Mouse (Mus musculus) midbrain, postnatal 0 days (tissue): Measurements from ENCODE around the gene Atoh8. TPM values are rescaled to one million over a fixed set of nuclear protein-coding genes. Genes with fewer than 3 reads are reported as not detected.
A peak's percentile ranks its signal among the peaks of the same experiment; 100 is the strongest.

Source experiments
- ATAC-seq: fragments of 200-750 bp; cut with Nextera tagmentation; 2 replicates; pipeline ENCODE4 v1.8.0; 2017; ENCODE audit warnings: moderate number of reproducible peaks, mild to moderate bottlenecking, moderate TSS enrichment, moderate library complexity; ENCODE audit not compliant: low FRiP score
- DNase-seq: peaks from one replicate; pipeline ENCODE4 v3.0.0-alpha.2; 2015; ENCODE audit warnings: low spot score
- H3K27ac ChIP-seq: fragments of 300-500 bp; sonication (generic); 2 replicates; pipeline ENCODE4 v1.5.1; 2014; ENCODE audit warnings: low read depth, mild to moderate bottlenecking, low read length, mixed read lengths
- H3K27me3 ChIP-seq: fragments of 300-500 bp; sonication (generic); 2 replicates; pipeline ENCODE4 v1.6.1; 2014; ENCODE audit warnings: low read length, control low read depth, mixed read lengths; ENCODE audit not compliant: insufficient read depth
- H3K36me3 ChIP-seq: fragments of 300-500 bp; sonication (generic); 2 replicates; pipeline ENCODE4 v1.6.1; 2014; ENCODE audit warnings: low read length, control low read depth, mixed read lengths; ENCODE audit not compliant: insufficient read depth
- H3K4me1 ChIP-seq: fragments of 300-500 bp; sonication (generic); 2 replicates; pipeline ENCODE4 v1.6.1; 2014; ENCODE audit warnings: mild to moderate bottlenecking, control low read depth, antibody characterized with exemption, low read length, mixed read lengths; ENCODE audit not compliant: insufficient read depth
- H3K4me2 ChIP-seq: fragments of 300-500 bp; sonication (generic); 2 replicates; pipeline ENCODE4 v1.6.1; 2014; ENCODE audit warnings: low read depth, mild to moderate bottlenecking, low read length, mixed read lengths; ENCODE audit not compliant: poor library complexity, severe bottlenecking
- H3K4me3 ChIP-seq: fragments of 300-500 bp; sonication (generic); 2 replicates; pipeline ENCODE4 v1.5.1; 2014; ENCODE audit warnings: low read depth, mild to moderate bottlenecking, low read length, moderate library complexity
- H3K9ac ChIP-seq: fragments of 300-500 bp; sonication (generic); replicated peaks from 2 replicates; pipeline ENCODE4 v1.6.1; 2014; ENCODE audit warnings: mild to moderate bottlenecking, low read length, moderate library complexity, mixed read lengths; ENCODE audit not compliant: poor library complexity, severe bottlenecking
- H3K9me3 ChIP-seq: fragments of 300-500 bp; sonication (generic); 2 replicates; pipeline ENCODE4 v1.6.1; 2016; ENCODE audit warnings: low read length, control low read depth
- CTCF ChIP-seq: IDR thresholded peaks from 2 replicates; pipeline ENCODE4 v1.5.1; 2016; ENCODE audit warnings: antibody characterized with exemption, mild to moderate bottlenecking
- WGBS: fragments of 180-500 bp; shearing (Covaris S2); extraction: QIAGEN DNeasy Blood & Tissue Kit; methylation state at CpG from one replicate; pipeline ENCODE4 v1.1.7; 2014; 5-methylcytosine and 5-hydroxymethylcytosine counted together
- polyA plus RNA-seq: library from polyadenylated mRNA; unstranded; fragments of >200 nt; fragmentation: Nextera tagmentation; extraction: Ambion mirVana; gene quantifications from 2 replicates; pipeline ENCODE4 v1.2.1, GENCODE M21; 2015
- total RNA-seq: library from RNA; depleted of rRNA; stranded (reverse); fragments of >200 nt; gene quantifications from 2 replicates; pipeline ENCODE4 v1.2.3, GENCODE M21; 2014

Atoh8 gene
- total and polyA plus RNA-seq, 2 experiments from 2014 or later: 1.8 to 2.3 TPM

- no peak for TF ChIP-seq CTCF
- peak; percentile 51 for DNase-seq
- 81% methylated on average over 7 of the region's 7 CpGs for WGBS
Observed at GRCm38 (mm10) chr6:72210823-72211222, 24.6 kb downstream of the Atoh8 start.

GRCm38 (mm10) chr6:72209738-72210137 is 25.6 kb downstream of the Atoh8 start:
- ATAC-seq (no peak), DNase-seq (no peak)
- 0 out of 2 replicates have a peak, but pooled peaks cover 3% of the 10 kb centered on the region for H3K27me3 ChIP-seq
- H3K36me3 ChIP-seq: no peaks in the 10 kb centered on the region
- H3K4me3 ChIP-seq: no peak overlapping the region
- no peaks in the 10 kb centered on the region for H3K9me3 ChIP-seq
- no peak overlapping the region for H3K9ac ChIP-seq
- no peak overlapping the region for H3K27ac ChIP-seq
- peaks cover 4% of the 10 kb centered on the region; the same call in 1 of the 2 replicates for H3K4me1 ChIP-seq
- no peak for TF ChIP-seq CTCF
- H3K4me2 ChIP-seq: no peak overlapping the region
- 93% methylated on average over 7 of the region's 7 CpGs for WGBS

More at GRCm38 (mm10) chr6:72210823-72211222, 24.6 kb downstream of the Atoh8 start:
- 0 out of 2 replicates have a peak, but pooled peaks cover 3% of the 10 kb centered on the region for H3K27me3 ChIP-seq
- no peaks in the 10 kb centered on the region for H3K36me3 ChIP-seq
- peaks cover 4% of the 10 kb centered on the region; the same call in 1 of the 2 replicates for H3K4me1 ChIP-seq
- no peak overlapping the region for H3K4me2 ChIP-seq
- no peaks in the 10 kb centered on the region for H3K9me3 ChIP-seq
- H3K9ac ChIP-seq: no peak overlapping the region
- H3K4me3 ChIP-seq: no peak overlapping the region
- ATAC-seq: no peak; the same call in 1 of the 2 replicates
- no peak overlapping the region for H3K27ac ChIP-seq

- 0 out of 2 replicates have a peak, but pooled peaks cover 3% of the 10 kb centered on the region for H3K27me3 ChIP-seq
- TF ChIP-seq CTCF: no peak
- H3K9ac ChIP-seq: no peak overlapping the region
- ATAC-seq (no peak), DNase-seq (no peak)
- H3K36me3 ChIP-seq: no peaks in the 10 kb centered on the region
- 56% methylated on average over 8 of the region's 8 CpGs for WGBS
- no peak overlapping the region for H3K4me3 ChIP-seq
- H3K9me3 ChIP-seq: no peaks in the 10 kb centered on the region
- H3K4me1 ChIP-seq: peaks cover 4% of the 10 kb centered on the region; the same call in 1 of the 2 replicates
- no peak overlapping the region for H3K27ac ChIP-seq
- H3K4me2 ChIP-seq: no peak overlapping the region
Observed at GRCm38 (mm10) chr6:72208406-72209045, 26.9 kb downstream of the Atoh8 start.

- no peak overlapping the region for H3K4me3 ChIP-seq
- ATAC-seq (no peak), DNase-seq (no peak)
- no peaks in the 10 kb centered on the region for H3K36me3 ChIP-seq
- no peak overlapping the region for H3K4me2 ChIP-seq
- TF ChIP-seq CTCF: no peak
- H3K27me3 ChIP-seq: 0 out of 2 replicates have a peak, but pooled peaks cover 3% of the 10 kb centered on the region
- 85% methylated on average over 9 of the region's 9 CpGs for WGBS
- H3K27ac ChIP-seq: no peak overlapping the region
- peaks cover 4% of the 10 kb centered on the region; the same call in 1 of the 2 replicates for H3K4me1 ChIP-seq
- no peaks in the 10 kb centered on the region for H3K9me3 ChIP-seq
- no peak overlapping the region for H3K9ac ChIP-seq
Observed at GRCm38 (mm10) chr6:72206021-72206420, 29.4 kb downstream of the Atoh8 start.

GRCm38 (mm10) chr6:72204858-72205257 is 30.5 kb downstream of the Atoh8 start:
- Histone ChIP-seq H3K9me3 (no peaks in the 10 kb centered on the region), H3K27me3 (0 out of 2 replicates have a peak, but pooled peaks cover under 1% of the 10 kb centered on the region), H3K9ac (no peak overlapping the region), H3K4me2 (no peak overlapping the region), H3K4me3 (no peak overlapping the region), H3K4me1 (no peaks in the 10 kb centered on the region), H3K36me3 (no peaks in the 10 kb centered on the region), H3K27ac (no peak overlapping the region)
- 73% methylated on average over 7 of the region's 7 CpGs for WGBS
- DNase-seq (no peak), ATAC-seq (no peak)
- no peak for TF ChIP-seq CTCF

GRCm38 (mm10) chr6:72203279-72203678 is 32.1 kb downstream of the Atoh8 start:
- H3K36me3 ChIP-seq: no peaks in the 10 kb centered on the region
- no peaks in the 10 kb centered on the region for H3K4me1 ChIP-seq
- no peak for ATAC-seq
- no peak for TF ChIP-seq CTCF
- no peak overlapping the region for H3K9ac ChIP-seq
- no peaks in the 10 kb centered on the region for H3K27me3 ChIP-seq
- H3K4me3 ChIP-seq: no peak overlapping the region
- 73% methylated on average over 5 of the region's 5 CpGs for WGBS
- DNase-seq: no peak
- no peak overlapping the region for H3K4me2 ChIP-seq
- no peak overlapping the region for H3K27ac ChIP-seq
- no peaks in the 10 kb centered on the region for H3K9me3 ChIP-seq
